Mouse (Mus musculus) forebrain, embryonic 10.5 days (tissue): Measurements from ENCODE around the gene Olfml3. TPM values are rescaled to one million over a fixed set of nuclear protein-coding genes. Genes with fewer than 3 reads are reported as not detected.
A peak's percentile ranks its signal among the peaks of the same experiment; 100 is the strongest.

Source experiments
- DNase-seq: peaks from one replicate; pipeline ENCODE4 v3.0.0-alpha.2; 2017; ENCODE audit warnings: low spot score; ENCODE audit errors: extremely low spot score
- H3K27ac ChIP-seq: fragments of 300-500 bp; sonication (generic); 2 replicates; pipeline ENCODE4 v1.5.1; 2016; ENCODE audit warnings: mild to moderate bottlenecking
- H3K27me3 ChIP-seq: fragments of 300-500 bp; sonication (generic); 2 replicates; pipeline ENCODE4 v1.6.1; 2016; ENCODE audit warnings: mild to moderate bottlenecking; ENCODE audit not compliant: poor library complexity, severe bottlenecking
- H3K36me3 ChIP-seq: fragments of 300-500 bp; sonication (generic); replicated peaks from 2 replicates; pipeline ENCODE4 v1.6.1; 2016; ENCODE audit warnings: mild to moderate bottlenecking, moderate library complexity
- H3K4me1 ChIP-seq: fragments of 300-500 bp; sonication (generic); 2 replicates; pipeline ENCODE4 v1.6.1; 2016
- H3K4me3 ChIP-seq: fragments of 300-500 bp; sonication (generic); 2 replicates; pipeline ENCODE4 v1.5.1; 2016; ENCODE audit warnings: mild to moderate bottlenecking, moderate library complexity
- H3K9me3 ChIP-seq: fragments of 300-500 bp; sonication (generic); 2 replicates; pipeline ENCODE4 v1.6.1; 2016; ENCODE audit warnings: mild to moderate bottlenecking, moderate library complexity
- WGBS: fragments of 180-500 bp; shearing (Covaris S2); methylation state at CpG from one replicate; pipeline ENCODE4 v1.1.7; 2016; 5-methylcytosine and 5-hydroxymethylcytosine counted together
- polyA plus RNA-seq: library from polyadenylated mRNA; unstranded; fragments of >200 nt; fragmentation: Nextera tagmentation; extraction: Ambion mirVana; gene quantifications from 2 replicates; pipeline ENCODE4 v1.2.1, GENCODE M21; 2016

The Olfml3 gene
- polyA plus RNA-seq, result 5.6 and 5.8 TPM in 2 replicates

- peaks cover 75% of the 10 kb centered on the region for H3K4me1 ChIP-seq
- H3K36me3 ChIP-seq, result peaks cover 16% of the 10 kb centered on the region
- H3K27ac ChIP-seq, result peak within 1 kb of the TSS; percentile 89
- no peaks in the 10 kb centered on the region for H3K9me3 ChIP-seq
- H3K27me3 ChIP-seq, result peaks cover 29% of the 10 kb centered on the region
- DNase-seq, result peak; percentile 85
- under 1% methylated on average over 18 of the region's 18 CpGs for WGBS
- peak within 1 kb of the TSS; percentile 43 for H3K4me3 ChIP-seq
Observed at GRCm38 (mm10) chr3:103737778-103738571, at the start of gene Olfml3. Olfml3 (minus strand) TSS chr3:103738001.

- WGBS, result 66% methylated on average over 7 of the region's 7 CpGs
- Histone ChIP-seq H3K4me3 (no peak overlapping the region), H3K27ac (no peak overlapping the region), H3K36me3 (no peaks in the 10 kb centered on the region), H3K4me1 (peaks cover 30% of the 10 kb centered on the region), H3K27me3 (no peaks in the 10 kb centered on the region), H3K9me3 (no peaks in the 10 kb centered on the region)
- DNase-seq, result no peak
Observed at GRCm38 (mm10) chr3:103787225-103787624, 49.4 kb upstream of the Olfml3 start.

GRCm38 (mm10) chr3:103782844-103783609 lies 45.2 kb upstream of the Olfml3 start:
- Histone ChIP-seq H3K36me3 (peaks cover 7% of the 10 kb centered on the region), H3K27ac (no peak overlapping the region), H3K4me1 (peaks cover 13% of the 10 kb centered on the region), H3K9me3 (no peaks in the 10 kb centered on the region), H3K27me3 (no peaks in the 10 kb centered on the region), H3K4me3 (no peak overlapping the region)
- 85% methylated on average over 4 of the region's 4 CpGs for WGBS
- no peak for DNase-seq

- no peaks in the 10 kb centered on the region for H3K27me3 ChIP-seq
- no peak overlapping the region for H3K4me3 ChIP-seq
- no peaks in the 10 kb centered on the region for H3K9me3 ChIP-seq
- H3K27ac ChIP-seq, result no peak overlapping the region
- H3K4me1 ChIP-seq, result peaks cover 13% of the 10 kb centered on the region
- no peak for DNase-seq
- 86% methylated on average over 5 of the region's 5 CpGs for WGBS
- peaks cover 21% of the 10 kb centered on the region for H3K36me3 ChIP-seq
Observed at GRCm38 (mm10) chr3:103780777-103781176, 43.0 kb upstream of the Olfml3 start.

GRCm38 (mm10) chr3:103780271-103780670 lies 42.5 kb upstream of the Olfml3 start:
- Histone ChIP-seq H3K27me3 (no peaks in the 10 kb centered on the region), H3K9me3 (no peaks in the 10 kb centered on the region), H3K36me3 (peaks cover 26% of the 10 kb centered on the region), H3K27ac (no peak overlapping the region), H3K4me1 (peaks cover 13% of the 10 kb centered on the region), H3K4me3 (no peak overlapping the region)
- WGBS, result 87% methylated on average over 3 of the region's 3 CpGs
- DNase-seq, result no peak

GRCm38 (mm10) chr3:103779183-103779582 lies 41.4 kb upstream of the Olfml3 start:
- H3K4me3 ChIP-seq, result no peak overlapping the region
- H3K36me3 ChIP-seq, result peaks cover 29% of the 10 kb centered on the region
- DNase-seq, result no peak
- H3K4me1 ChIP-seq, result peaks cover 13% of the 10 kb centered on the region
- 89% methylated on average over 7 of the region's 7 CpGs for WGBS
- H3K27ac ChIP-seq, result no peak overlapping the region
- H3K27me3 ChIP-seq, result no peaks in the 10 kb centered on the region
- no peaks in the 10 kb centered on the region for H3K9me3 ChIP-seq

- 88% methylated on average over 6 of the region's 6 CpGs for WGBS
- no peaks in the 10 kb centered on the region for H3K27me3 ChIP-seq
- H3K4me3 ChIP-seq, result no peak overlapping the region
- peaks cover 13% of the 10 kb centered on the region for H3K4me1 ChIP-seq
- H3K36me3 ChIP-seq, result peaks cover 33% of the 10 kb centered on the region
- DNase-seq, result no peak
- H3K27ac ChIP-seq, result no peak overlapping the region
- H3K9me3 ChIP-seq, result no peaks in the 10 kb centered on the region
Observed at GRCm38 (mm10) chr3:103778660-103779059, 40.9 kb upstream of the Olfml3 start.

- Histone ChIP-seq H3K27me3 (no peaks in the 10 kb centered on the region), H3K4me3 (no peak overlapping the region), H3K9me3 (no peaks in the 10 kb centered on the region), H3K36me3 (peaks cover 38% of the 10 kb centered on the region), H3K27ac (no peak overlapping the region), H3K4me1 (peaks cover 13% of the 10 kb centered on the region)
- WGBS, result 89% methylated on average over 11 of the region's 11 CpGs
- no peak for DNase-seq
Observed at GRCm38 (mm10) chr3:103777940-103778339, 40.1 kb upstream of the Olfml3 start.

GRCm38 (mm10) chr3:103774009-103774408 lies 36.2 kb upstream of the Olfml3 start:
- no peak overlapping the region for H3K4me3 ChIP-seq
- no peak overlapping the region for H3K27ac ChIP-seq
- peaks cover 61% of the 10 kb centered on the region for H3K36me3 ChIP-seq
- 89% methylated on average over 15 of the region's 15 CpGs for WGBS
- no peaks in the 10 kb centered on the region for H3K4me1 ChIP-seq
- no peaks in the 10 kb centered on the region for H3K27me3 ChIP-seq
- no peak for DNase-seq
- H3K9me3 ChIP-seq, result no peaks in the 10 kb centered on the region

GRCm38 (mm10) chr3:103773508-103773907 lies 35.7 kb upstream of the Olfml3 start:
- Histone ChIP-seq H3K4me1 (no peaks in the 10 kb centered on the region), H3K27ac (no peak overlapping the region), H3K36me3 (peaks cover 64% of the 10 kb centered on the region), H3K27me3 (no peaks in the 10 kb centered on the region), H3K4me3 (no peak overlapping the region), H3K9me3 (no peaks in the 10 kb centered on the region)
- 81% methylated on average over 3 of the region's 3 CpGs for WGBS
- DNase-seq, result no peak

- Histone ChIP-seq H3K27me3 (no peaks in the 10 kb centered on the region), H3K4me1 (no peaks in the 10 kb centered on the region), H3K4me3 (no peak overlapping the region), H3K9me3 (no peaks in the 10 kb centered on the region), H3K36me3 (peaks cover 64% of the 10 kb centered on the region), H3K27ac (no peak overlapping the region)
- 86% methylated on average over 4 of the region's 4 CpGs for WGBS
- DNase-seq, result no peak
Observed at GRCm38 (mm10) chr3:103772846-103773245, 35.0 kb upstream of the Olfml3 start.

- peaks cover 60% of the 10 kb centered on the region for H3K36me3 ChIP-seq
- H3K27me3 ChIP-seq, result no peaks in the 10 kb centered on the region
- H3K4me1 ChIP-seq, result no peaks in the 10 kb centered on the region
- 88% methylated on average over 9 of the region's 9 CpGs for WGBS
- DNase-seq, result no peak
- no peak overlapping the region for H3K27ac ChIP-seq
- no peaks in the 10 kb centered on the region for H3K9me3 ChIP-seq
- H3K4me3 ChIP-seq, result no peak overlapping the region
Observed at GRCm38 (mm10) chr3:103771531-103772130, 33.8 kb upstream of the Olfml3 start.

- DNase-seq, result no peak
- no peaks in the 10 kb centered on the region for H3K4me1 ChIP-seq
- no peak overlapping the region for H3K27ac ChIP-seq
- H3K4me3 ChIP-seq, result no peak overlapping the region
- H3K36me3 ChIP-seq, result peaks cover 68% of the 10 kb centered on the region
- H3K27me3 ChIP-seq, result no peaks in the 10 kb centered on the region
- 76% methylated on average over 3 of the region's 3 CpGs for WGBS
- no peaks in the 10 kb centered on the region for H3K9me3 ChIP-seq
Observed at GRCm38 (mm10) chr3:103766789-103767188, 29.0 kb upstream of the Olfml3 start.
